Mouse (Mus musculus) E14TG2a.4 (cell line): ENCODE results near the gene Spata13.

Experiments
- CTCF ChIP-seq: conservative IDR thresholded peaks from 2 replicates; pipeline ENCODE4 v1.5.1; 2014; ENCODE audit warnings: low read length
- NANOG ChIP-seq: IDR thresholded peaks from 2 replicates; pipeline ENCODE4 v1.6.1; 2014; ENCODE audit warnings: borderline replicate concordance, low read length, mixed read lengths
- POU5F1 ChIP-seq: IDR thresholded peaks from 2 replicates; pipeline ENCODE4 v1.6.1; 2014; ENCODE audit warnings: low read length, borderline replicate concordance

DNA sequence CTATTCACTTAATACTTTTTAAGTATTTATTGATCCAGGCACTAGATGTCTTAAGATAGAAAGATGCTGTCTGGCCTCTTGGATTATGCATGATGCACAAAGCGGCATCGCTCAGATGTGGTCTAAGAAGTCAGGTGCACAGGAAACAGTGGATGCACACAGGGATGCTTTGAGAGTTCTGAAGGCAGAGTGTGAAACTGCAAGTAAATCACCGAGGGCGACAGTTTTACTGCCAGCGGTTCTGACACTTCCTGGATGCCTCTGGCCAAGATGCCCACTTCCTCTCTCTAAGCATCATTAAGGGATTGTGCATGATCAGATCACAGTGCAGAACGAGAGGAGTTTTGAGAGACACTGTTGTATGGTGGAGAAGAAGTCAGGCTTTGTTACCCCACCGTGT lies 32.5 kb downstream of the Spata13 start:
- TF ChIP-seq CTCF (no peak), NANOG (no peak), POU5F1 (no peak)
